Comparison of ENCODE assay signal across 15 mouse cellular contexts in the genomic region with DNA sequence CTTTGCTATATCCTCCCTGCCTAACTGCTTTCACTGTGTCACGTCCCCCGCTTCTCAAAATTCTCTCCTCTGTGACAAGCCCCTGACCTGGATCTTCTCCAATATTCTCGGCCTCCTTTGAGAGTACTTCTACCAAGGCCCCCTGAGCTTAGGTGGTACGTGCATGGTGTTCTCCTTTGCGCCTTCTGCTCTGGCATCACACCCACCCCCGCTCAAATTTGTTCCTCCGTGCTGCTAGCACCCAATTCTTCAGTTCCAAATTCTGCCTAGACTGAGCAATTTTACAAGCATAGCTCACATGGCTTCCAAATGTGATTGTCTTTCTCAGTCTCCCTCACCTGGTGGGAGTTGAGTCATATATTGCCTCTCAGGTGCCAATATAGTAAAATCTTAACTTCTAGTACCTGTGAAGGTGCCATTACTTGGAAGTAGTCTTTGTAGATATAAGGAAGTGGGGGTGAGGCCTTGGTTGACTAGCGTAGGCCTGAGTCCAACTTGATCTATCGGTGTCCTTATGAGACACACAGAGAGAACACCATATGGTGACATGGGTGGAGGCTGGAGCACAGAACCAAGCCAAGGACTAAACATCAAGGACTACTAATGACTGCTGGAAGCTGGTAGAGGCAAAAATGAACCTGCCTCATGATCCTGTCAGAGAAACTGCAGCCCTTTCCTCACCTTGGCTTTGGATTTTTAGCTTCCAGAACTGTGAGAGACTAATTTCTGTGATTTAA.
DNase-seq lines count a peak whose midpoint lies in the region.
"Had no signal": no experiment of that assay in that cellular context is flagged by ENCODE, and none has a peak within 500 bp of the region (broad histone marks: within the 10 kb centered on the region; RNA-seq: fewer than 3 reads in every experiment).

No protein-coding gene starts in this region.

- peak; percentile 68 for DNase-seq in right cerebral cortex, adult 18-20 months
- DNase-seq in right cerebral cortex, postnatal 4 days: no peak
- peak; percentile 65 for DNase-seq in cerebellum, adult 9-10 months
- DNase-seq in layer of hippocampus, adult 9-11 months: peak; percentile 47
- DNase-seq in right cerebral cortex, postnatal 36 days (ENCODE audit: low spot score in 2 of 2): peak; percentile 52 to 69
- DNase-seq in spleen, postnatal 10 days (ENCODE audit: low spot score in 2 of 2): no peak
- DNase-seq in lung, postnatal 25 days (ENCODE audit: low spot score): no peak
- DNase-seq: adrenal gland, postnatal 10 days; embryo, embryonic 11 days; forebrain, postnatal 0 days; gastrocnemius, postnatal 14 days; heart, adult 2 months; heart, postnatal 4 days; liver; thymus, postnatal 36 days had no signal

Comparison
In these comparisons a context has a peak if more than half of its experiments do, and no peak if none do; other contexts are left out.
1. DNase-seq: peak in right cerebral cortex, adult 18-20 months (single experiment), cerebellum, adult 9-10 months (single experiment), layer of hippocampus, adult 9-11 months (single experiment) and right cerebral cortex, postnatal 36 days (2 of 2); none in right cerebral cortex, postnatal 4 days (single experiment), spleen, postnatal 10 days (0 of 2) and lung, postnatal 25 days (single experiment).